Mouse (Mus musculus): Measurements from ENCODE around the gene C130032M10Rik.

C130032M10Rik gene

DNA sequence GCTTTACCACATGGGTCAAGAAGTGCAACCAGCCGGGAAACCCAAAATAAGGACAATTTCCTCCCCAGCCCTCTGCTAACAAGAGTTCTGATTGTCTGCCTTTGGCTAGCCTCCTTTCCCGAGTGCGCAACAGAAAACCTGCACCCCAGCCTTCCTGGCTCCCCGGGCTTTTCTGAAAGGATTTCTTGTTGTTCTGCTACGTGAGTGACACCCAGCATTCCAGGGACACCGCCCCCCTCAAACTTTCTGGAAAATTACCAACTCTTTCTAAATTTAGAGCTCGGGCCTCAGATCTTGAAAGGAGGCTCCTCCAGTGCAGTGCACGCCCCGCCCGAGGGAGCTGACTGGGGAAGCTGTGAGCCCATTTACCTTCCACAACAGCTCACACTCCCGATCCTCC, at the start of gene C130032M10Rik:
Gene C130032M10Rik, plus strand, starts transcription at position 334 of the 400 bp plus-strand sequence.
- DNase-seq (ENCODE audit: low spot score in 2 of 2) = no peak

DNA sequence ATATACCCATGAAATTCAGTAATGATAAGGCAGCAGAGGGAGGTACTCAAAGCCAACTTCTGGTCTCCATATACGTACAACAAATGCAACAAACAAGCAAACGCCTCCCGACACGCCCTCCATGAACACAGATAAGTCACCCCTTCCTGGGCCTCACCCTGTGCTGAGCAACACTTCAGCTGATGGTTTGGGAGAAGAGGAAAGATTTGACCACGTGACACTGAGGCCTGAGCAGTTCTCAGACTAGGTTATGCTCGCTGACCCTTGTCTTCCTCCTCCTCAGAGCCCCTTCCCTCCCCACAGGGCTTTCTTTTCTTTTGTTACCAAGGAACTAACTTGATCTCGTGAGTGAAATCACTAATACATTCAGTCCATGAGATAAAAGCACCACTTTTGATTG, 48.6 kb upstream of the C130032M10Rik start:
- no peak for DNase-seq (ENCODE audit: low spot score in 2 of 2)

DNA sequence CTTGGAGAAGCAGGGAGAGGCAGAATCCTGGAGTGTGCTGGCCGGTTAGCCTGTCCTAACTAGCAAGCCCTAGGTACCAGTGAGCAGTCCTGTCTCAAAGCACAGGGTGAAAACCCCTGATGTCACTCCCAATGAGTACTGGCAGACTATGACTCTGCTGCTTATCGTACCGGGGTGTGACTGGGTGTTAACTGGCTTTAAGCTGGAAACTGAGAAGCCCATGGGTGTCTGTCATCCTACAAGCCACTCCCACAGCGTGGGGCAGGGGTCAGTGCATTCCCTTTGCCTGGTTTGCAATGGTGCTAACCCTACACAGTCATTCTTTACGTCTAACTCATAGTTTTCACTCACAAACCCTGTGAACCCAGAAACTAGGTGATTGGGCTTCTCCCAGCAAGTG, 47.3 kb upstream of the C130032M10Rik start:
- no peak for DNase-seq (ENCODE audit: low spot score in 2 of 2)

DNA sequence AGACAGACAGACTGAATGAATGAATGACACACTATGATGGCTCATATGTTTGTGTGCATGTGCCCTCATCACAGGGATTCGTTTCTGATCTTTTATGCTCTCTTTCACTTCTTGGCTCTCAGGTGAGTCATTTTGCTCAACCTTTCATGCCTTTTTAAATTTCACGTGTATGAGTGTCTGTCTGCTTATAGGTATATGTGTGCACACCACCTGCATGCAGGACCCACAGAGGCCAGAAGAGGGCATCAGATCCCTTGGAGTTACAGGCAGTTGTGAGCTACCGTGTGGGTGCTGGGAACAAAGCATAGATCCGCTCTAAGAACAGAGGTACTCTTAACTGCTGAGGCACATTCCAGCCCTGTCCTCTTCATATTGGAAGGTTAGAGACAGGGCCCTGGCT, 46.8 kb upstream of the C130032M10Rik start:
- no peak for DNase-seq (ENCODE audit: low spot score in 2 of 2)

DNA sequence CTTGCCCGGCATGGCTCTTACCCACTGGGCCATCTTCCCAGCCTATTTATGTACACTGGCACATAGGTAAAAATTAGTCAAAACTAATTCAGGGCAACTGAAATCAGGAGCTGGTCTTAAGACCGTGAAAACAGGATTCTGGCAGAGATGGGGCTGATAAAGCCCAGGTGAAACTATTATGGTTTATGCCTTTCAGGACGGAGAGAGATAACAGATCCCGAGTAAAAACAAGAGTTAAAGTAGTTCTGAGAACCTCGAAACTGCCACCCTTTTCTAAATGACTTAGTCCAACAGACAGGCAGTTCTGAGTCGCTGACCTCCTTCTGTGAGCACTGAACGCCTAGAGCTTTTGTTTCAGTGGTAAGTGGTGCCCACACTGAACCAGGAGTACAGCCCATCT, 43.6 kb upstream of the C130032M10Rik start:
- no peak for DNase-seq (ENCODE audit: low spot score in 2 of 2)

DNA sequence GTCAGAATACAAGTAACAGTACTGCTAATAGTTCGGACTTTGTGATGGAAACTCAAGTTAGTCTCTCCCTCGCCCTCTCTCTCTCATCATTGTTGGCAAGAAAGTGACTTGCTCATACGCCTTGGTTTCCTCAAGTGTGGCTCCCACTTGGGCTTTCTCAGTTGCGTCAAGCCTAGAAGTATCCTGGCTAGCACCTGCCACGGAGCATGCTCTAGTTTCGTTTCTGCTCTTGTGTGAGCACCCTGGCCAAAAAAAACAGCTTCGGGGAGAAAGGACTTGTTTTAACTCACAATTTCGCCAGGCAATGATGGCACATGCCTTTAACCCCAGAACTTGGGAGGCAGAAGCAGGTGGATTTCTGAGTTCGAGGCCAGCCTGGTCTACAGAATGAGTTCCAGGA, 38.5 kb upstream of the C130032M10Rik start:
- DNase-seq (ENCODE audit: low spot score in 2 of 2) = no peak

DNA sequence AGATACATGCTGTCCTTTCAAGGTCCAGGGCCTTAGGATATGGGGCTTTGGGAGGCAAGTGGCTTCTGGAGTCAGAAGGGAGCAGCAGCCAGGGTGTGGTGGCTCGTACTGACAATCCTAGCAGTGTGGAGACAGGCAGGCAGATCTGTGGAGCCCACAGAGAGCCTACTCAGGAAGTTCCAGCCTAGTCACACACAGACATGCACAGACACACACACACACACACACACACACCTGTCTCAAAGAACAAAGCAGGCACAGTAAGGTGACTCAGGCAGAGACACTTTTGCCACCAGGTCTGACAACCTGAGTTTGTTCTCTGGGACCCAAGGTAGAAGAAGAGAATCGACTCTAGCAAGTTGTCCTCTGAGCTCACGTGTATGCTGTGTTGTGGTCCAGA, 34.6 kb upstream of the C130032M10Rik start:
- DNase-seq (ENCODE audit: low spot score in 2 of 2) = no peak

DNA sequence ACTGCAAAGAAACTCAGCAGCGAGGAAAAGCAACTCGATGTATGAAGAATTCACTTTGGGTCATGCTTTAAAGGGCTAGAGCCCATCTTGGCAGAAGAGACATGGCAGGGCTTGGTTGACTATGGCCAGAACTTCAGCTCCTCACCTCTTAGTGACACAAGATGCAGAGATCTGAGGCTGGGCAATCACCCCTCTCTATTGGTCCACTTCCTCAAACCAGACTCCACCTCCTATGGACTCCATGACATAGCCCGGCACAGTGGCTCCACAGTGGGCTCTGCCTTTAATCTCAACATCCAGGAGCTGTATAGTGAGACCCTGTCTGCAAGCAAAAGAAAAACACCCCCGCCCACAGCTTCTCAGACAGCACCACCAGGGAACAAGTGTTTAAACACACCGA, 30.7 kb upstream of the C130032M10Rik start:
- no peak for DNase-seq (ENCODE audit: low spot score in 2 of 2)

DNA sequence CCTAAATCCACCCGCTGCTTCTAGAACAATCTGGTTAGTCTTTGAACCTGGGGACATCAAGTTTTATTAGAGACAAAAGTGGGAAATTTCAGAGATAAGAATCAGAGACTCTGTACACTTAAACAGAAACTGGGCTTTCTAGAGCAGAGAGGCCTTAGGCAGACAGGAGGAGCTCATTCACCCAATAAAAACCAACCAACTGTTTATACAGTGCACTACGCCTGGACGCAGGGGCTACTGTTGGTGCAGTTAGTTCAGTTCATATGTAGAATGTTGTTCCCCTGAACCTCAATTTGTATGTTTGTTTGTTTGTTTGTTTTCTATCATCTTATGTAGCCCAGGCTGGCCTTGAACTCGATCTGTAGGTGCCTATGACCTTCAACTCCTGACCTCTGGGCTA, 28.7 kb upstream of the C130032M10Rik start:
- DNase-seq (ENCODE audit: low spot score in 2 of 2) = no peak

DNA sequence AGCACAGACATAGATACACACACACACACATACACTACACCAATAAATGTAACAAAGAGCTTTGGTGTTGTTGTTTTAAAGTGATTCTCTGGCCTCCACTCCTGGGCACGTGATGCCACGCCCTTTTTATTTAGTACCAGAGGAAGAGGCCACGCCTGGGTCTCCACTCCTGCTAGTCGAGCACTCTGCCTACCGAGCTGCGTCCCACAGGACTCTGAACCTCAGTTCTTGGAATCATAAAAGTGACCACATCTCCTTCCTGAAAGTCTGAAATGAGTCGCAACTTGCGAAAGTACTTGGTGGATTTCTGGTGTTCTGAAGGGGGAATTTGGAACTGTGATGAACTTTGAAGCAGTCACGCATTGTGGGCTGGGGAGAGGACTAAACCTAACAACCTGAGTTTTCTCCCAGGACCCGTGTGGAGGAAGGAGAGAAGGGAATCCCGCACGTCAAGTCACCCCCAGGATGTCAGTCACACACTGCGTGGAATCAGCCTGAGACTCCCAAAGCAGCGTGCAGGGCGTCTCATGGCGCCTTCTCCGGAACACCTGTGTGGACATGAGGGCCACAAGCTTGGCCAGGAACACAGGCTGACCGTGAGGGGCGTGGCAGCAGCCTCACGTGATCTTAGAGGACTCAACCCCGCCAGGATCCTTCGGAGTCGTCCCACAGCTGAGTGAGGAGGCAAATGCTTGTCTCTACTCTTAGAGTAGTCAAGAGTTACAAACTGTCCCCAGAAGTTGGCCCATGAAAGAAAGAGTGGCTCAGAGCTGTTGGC, 27.8 kb upstream of the C130032M10Rik start:
- DNase-seq (ENCODE audit: low spot score in 2 of 2) = no peak

DNA sequence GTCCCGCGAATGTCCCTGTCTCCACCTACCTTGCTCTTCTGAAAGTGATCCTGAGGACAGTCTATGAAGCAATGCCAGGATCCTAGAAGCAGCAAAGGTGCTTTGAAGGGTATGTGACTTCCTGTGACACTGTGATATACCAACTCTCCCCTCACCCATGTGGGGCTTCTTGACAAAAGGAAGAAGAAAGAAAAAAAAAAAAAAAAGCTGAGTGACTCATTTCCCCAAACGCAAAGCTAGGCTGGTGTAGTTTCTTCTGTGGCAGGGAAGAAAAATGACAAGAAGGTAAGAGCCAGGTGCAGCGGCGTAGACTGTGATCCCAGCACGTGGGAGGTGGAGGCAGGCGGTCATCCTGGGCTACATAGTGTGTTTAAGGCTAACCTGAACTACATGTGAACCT, 19.0 kb upstream of the C130032M10Rik start:
- DNase-seq (ENCODE audit: low spot score in 2 of 2) = no peak

DNA sequence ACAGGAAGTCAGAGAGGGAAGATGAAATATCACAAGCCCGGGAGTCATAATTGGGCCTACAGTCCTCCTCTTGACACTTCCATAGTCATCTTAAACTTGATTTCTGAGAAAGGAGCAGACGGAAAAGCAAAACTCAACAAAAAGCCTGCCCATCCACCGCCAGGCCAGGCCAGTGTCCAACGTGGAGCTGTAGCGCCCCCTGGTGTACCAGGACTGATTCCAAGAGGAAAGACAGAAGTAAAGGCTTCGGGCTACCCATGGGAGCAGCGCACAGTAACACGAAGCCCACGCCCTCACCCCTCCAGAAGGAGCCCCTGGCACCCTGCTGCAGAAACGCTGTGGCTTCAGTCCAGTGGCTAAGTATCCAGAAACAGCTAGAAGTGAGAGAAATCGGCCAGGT, 17.3 kb upstream of the C130032M10Rik start:
- peak; percentile 44 to 54 for DNase-seq (ENCODE audit: low spot score in 2 of 2)

DNA sequence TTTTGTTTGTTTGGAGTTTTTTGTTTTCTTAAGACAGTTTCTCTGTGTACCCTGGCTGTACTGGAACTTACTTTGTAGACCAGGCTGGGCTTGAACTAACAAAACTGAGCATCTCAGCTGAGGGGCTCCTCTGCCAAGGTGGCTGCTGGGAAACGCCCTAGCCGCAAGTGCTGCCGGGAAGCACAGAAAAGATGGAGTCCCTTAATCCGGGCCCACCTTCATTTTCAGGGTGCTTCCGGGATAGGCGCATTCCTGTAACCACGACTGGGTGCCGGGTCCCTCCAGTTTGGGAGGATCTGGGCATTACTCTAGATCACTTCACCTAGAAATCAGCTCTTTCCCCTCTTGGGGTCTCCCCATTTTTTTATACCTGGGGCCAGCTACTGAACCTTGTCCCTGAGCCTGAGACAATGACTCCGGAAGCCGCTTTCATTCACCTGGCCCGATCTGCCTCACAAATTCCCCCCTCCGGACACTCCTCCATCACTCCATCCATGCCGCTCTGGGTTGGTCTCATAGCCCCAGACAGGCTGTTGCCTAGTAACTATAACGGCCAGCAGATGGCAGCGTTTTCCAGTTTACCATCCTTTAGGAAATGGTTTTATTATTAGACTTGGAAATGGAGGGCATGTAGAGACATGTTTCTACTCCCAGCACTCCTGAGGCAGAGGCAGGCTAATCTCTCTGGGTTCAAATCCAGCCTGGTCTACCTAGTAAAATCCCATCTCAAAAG, 15.5 kb upstream of the C130032M10Rik start:
- no peak for DNase-seq (ENCODE audit: low spot score in 2 of 2)

DNA sequence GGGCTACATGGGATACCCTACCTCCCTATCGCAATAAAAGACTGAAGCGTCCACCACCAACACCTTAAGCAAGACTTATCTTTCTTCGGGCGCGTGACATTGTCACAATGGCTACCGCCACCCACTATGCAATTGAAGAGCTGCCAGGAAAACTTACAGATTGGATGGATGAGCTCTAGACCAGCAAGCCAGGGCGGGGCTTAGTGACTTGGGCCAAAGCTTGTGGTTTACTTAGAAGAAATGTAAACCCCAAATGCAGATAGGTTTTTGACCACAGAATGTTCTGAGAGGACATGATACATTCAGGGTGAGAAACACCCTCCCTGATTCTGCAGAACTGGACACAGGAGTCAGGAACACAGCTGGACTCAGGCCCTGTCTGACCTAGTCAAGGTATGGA, 14.4 kb upstream of the C130032M10Rik start:
- no peak for DNase-seq (ENCODE audit: low spot score in 2 of 2)

DNA sequence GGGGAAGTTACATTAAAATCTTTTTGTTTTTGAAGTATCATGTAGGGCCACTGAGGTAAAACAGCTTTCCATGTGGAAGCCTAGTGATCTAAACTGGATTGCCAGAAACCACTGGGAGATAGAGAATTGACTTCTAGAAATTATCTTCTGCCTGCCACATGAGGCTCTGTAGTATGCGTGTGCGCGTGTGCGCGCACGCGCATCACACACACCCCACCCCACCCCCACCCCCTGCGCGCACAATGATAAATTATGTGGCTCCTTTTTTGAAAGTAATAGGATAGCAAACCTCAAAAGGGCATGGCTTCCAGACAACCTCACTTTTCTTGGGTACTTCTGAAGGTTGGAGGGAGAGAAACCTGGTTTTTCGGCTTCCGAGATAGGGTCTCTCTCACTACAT, 13.6 kb upstream of the C130032M10Rik start:
- no peak for DNase-seq (ENCODE audit: low spot score in 2 of 2)

DNA sequence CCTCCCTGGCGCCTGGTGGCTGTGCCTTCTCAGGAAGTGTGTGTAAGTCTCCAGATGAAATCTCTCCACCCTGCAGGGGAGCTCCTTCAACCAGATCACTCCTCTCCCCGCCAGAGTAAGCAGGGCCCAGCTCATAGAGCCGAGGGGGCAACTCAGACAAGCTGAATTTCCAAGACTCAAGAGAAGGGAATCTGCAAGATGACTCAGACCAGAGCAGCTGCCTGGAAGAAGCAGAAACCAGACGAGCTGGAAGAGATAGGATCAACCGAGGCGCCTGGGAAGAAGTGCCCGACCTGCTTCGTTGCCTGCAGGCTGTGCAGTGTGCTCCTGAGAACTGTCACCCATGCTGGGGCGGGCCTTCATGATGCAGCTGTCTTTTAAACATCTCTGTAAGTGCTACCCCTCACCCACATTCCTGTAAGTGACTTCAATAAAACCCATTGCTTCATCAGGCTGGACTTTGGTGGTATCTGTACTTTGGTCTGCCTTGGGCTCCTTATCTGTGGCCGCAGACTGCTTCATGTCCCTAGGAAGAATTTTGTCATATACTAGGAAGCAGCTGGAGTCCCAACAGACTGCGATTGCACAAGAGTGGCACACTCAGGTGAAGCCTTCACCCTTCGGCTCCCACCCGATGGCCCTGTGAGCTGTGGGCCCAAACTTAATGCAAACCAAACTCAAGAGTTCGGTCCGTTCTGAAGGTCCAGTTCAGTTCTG, 12.6 kb upstream of the C130032M10Rik start:
- no peak for DNase-seq (ENCODE audit: low spot score in 2 of 2)

DNA sequence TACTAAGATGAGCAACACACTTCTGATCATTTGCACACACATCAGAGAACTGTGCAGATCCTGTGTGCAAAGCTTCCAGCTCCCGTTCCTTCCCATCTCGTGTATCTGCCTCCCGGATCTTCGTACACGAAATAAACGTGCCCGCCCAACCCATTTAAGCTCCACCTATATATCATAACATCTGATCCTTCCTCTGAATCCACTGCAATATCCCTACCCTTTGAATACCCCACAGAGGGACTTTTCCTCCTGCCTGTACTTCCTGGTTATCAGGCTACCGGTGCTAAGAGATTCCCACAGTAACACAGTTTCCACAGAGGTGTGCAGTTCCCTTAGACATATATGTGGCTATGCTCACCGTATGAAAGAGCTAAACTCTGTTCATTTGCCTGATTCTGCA, 10.7 kb upstream of the C130032M10Rik start, which contains the start of gene Ccr4:
Gene Ccr4, minus strand, starts transcription at position 101 of the 400 bp plus-strand sequence.
- DNase-seq (ENCODE audit: low spot score in 2 of 2) = no peak

DNA sequence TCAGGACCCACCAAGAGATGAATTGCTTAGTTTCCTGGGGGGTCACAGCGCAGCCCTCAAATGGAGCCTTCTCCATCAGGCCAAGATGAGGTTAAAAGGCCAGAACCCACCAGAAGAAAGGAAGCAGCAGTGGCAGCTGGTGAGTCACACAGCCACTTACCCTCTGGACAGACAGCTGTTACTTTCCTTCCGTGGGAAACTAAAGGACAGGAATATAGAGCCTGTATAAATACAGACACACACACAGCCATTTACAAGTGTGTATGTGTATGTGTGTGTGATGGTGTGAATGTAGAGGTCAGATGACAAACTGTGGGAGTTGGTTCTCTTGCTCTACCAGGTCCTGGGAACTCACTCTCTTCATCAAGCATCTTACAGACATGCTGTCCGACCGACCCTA, 8.9 kb upstream of the C130032M10Rik start:
- DNase-seq (ENCODE audit: low spot score in 2 of 2) = no peak

DNA sequence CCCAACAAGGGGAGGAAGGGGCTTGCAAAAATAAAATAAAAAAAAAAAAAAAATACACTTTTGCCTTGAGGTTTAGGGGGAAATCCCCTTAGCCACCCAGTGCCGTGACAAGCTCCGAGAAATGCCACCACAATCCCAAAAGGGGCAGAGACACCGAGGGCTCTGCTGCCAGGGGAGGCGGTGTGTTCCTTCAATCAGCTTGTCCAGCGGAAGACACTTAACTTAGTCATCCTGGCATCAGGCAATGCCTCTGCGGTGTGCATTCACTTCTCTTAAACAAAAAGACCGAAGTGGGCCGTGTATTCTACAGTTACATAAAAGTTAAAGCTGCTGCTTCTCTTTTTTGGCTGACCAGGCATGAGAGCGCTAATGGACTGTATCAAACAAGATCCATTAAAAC, 8.1 kb upstream of the C130032M10Rik start:
- no peak for DNase-seq (ENCODE audit: low spot score in 2 of 2)

DNA sequence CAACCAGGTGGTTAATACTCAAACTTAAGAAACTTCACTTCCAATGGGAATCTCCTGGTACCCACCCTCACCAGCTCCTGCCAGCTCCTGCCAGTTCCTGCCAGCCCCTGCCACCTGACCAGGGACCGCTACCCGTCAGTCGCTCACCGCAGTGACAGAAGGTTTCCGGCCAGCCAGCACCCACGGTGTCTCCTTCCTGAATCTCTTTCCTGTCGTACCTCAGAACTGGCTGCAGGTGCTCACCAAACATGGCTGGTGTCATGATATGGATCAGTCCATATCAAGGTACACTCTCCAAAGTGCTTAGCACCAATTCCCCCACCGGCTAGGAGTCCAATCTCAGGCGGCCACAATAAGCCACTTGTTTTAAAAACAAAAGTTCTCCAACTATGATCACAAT, 5.7 kb upstream of the C130032M10Rik start:
- peak in 1 of 2 experiments; percentile 11 for DNase-seq (ENCODE audit: low spot score in 2 of 2)

DNA sequence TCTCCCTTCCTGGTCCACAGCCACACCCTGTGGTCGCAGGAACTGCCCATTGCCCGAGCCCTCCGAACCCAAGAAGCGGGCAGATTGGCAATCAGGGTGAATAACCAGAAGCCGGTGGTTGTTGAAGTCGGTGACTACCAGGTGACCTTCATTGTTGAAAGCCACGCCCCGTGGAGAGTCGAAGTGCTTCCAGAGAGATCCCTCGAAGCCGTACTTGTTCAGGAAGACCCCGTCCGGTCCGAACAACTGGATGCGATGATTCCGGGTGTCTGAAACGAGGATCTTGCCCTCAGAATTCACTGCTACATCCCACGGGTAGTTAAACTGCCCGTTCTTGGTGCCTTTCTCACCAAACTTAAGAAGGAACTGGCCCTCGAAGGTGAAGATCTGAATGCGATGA, 2.7 kb upstream of the C130032M10Rik start:
- DNase-seq (ENCODE audit: low spot score in 2 of 2) = no peak

DNA sequence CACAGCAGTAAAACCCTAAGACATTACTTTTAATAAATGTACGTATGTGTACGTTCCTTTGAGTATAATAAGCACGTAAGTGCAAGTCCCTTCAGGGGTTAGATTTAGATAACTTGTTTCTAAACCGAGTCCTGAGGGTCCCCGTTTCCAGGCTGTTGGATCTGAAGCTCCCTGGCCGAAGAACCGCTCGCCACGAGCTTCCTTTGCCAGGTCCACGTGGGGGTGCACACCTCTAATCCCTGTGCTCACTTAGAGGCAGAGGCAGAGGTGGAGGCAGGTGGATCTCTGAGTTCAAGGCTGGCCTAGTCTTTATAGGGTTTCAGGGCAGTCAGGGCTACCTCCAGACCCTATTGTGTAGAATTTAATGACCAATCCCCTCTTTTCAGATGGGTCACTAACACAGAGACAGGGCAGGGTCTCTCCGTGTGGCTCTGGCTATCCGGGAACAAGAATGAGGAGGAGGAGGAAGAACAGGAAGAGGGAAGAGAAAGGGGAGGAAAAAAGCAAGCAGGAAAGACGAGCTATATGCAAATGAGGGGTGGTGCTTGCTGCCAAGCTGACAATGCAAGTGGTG, 2.5 kb downstream of the C130032M10Rik start:
- no peak for DNase-seq (ENCODE audit: low spot score in 2 of 2)

All from spleen, postnatal 36 days (tissue).